Mouse (Mus musculus): Measurements from ENCODE around the gene Borcs5.

Borcs5 gene

DNA sequence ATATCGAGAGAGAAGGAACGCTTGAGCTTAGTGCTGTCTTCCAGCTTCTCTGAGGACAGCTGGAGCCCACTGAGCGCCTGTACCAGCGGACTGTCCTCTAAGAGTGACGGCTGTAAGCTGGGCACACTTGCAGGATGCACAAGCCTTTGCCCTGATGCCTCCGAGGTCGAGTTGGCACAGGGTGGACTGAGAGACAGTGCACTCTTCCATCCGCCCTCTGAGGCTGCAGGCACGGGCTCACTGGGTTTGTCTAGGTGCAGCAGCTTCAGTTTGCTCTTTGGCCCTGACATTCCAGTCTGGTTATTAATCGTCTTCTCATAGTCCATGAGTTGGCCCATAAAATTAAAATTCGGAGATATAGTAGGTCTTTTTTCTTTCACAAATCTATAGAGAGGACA is 79.4 kb downstream of the Borcs5 start:
- DNase-seq, result no peak

DNA sequence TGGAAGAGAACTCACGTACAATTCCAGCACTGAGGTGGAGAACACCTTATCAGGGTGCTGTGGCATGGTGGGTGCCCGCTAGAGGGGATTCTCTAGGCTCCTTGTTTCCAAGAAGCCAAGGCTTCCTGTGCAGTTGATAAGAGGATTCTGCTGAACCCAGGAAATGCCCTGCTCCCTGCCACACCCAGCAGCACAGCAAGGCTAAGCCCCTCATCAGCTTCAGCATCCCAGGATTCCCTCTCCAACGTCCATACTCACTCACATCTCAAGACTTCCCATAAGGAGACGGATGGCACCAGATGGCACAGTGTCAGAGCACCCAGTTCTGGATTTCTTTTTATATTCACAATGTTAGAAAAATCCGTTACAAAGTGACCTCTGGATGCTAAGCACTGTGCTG is 79.8 kb downstream of the Borcs5 start:
- peak; percentile 69 for DNase-seq

DNA sequence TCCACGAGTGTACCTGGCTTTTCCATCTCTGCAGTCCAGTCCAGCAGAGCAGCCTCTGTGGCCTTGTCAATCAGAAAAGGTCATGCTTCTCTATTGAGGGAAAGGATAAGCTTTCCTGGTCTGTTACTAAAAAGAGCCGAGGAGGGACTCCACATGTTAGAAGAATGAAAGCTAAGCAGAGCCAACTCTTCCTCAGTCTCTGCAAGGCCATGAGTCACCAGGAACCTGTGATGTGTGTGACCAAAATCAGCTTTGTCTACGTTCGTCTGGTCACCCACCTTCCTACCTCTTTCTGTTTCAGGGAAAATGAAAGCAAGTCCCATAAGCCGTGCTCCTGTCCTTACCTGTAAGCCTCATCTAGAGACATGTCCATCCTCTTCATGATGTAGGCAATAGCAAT is 80.8 kb downstream of the Borcs5 start:
- DNase-seq, result peak; percentile 79

DNA sequence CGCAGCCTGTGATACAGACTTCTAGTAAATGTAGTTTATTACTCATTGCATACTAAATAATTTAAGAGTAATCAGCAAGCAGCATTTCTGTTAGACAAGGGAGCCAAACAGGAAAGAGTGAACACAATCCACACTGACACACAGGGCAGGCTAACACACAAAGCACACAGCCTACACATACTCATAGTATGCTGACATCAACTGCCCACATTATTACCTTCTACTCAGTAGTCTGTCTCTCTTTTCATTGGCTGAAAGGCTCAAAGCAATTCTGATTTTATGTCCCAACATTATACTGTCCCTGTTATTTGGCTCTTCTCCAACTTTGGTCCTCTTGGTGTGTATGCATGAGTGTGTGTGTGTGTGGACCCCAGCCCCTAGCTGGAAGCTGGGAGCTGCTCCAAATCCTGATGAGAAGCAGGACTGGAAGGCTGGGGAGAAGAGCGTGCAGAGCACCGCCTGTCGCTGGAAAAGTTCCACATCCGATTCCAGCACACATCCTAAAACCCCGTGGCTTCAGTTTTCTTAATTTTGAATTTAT is 82.5 kb downstream of the Borcs5 start:
- peak; percentile 41 for DNase-seq

DNA sequence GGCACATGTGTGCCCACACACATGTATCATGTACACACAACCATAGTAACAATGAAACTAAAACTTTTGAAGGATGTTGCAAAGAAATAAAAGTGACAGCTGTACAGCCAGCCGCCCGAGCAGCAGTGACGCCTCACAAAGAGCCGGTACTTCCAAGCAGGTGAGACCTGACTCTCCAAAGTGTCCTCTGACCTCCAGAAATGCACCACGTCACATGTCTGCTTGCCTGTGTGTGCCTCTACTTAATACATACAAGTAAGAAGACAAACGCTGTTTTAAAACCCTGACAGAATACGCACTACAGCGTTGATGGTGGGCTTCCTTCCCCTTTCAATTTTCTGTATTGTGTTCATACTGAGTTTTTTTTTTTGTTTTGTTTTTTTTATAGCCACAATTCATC is 83.6 kb downstream of the Borcs5 start:
- no peak for DNase-seq

DNA sequence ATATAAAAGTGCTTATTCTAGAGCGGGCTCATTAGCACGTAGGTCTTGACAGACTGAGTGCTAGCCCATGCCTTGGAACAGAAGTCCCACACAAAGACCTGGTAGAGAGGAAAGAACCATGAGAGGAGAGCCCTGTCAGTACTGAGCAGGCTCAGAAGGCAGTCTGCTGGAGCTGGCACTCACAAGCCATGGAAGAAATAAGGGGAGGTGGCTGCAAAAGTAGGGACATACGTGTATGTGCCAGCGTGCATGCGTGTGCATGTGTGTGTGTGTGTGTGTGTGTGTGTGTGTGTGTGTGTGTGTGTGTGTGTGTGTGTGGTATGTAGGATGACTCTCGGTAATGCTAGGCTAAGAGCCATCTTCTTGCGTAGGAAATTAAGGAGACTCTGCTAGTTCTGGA is 84.0 kb downstream of the Borcs5 start:
- peak; percentile 66 for DNase-seq

DNA sequence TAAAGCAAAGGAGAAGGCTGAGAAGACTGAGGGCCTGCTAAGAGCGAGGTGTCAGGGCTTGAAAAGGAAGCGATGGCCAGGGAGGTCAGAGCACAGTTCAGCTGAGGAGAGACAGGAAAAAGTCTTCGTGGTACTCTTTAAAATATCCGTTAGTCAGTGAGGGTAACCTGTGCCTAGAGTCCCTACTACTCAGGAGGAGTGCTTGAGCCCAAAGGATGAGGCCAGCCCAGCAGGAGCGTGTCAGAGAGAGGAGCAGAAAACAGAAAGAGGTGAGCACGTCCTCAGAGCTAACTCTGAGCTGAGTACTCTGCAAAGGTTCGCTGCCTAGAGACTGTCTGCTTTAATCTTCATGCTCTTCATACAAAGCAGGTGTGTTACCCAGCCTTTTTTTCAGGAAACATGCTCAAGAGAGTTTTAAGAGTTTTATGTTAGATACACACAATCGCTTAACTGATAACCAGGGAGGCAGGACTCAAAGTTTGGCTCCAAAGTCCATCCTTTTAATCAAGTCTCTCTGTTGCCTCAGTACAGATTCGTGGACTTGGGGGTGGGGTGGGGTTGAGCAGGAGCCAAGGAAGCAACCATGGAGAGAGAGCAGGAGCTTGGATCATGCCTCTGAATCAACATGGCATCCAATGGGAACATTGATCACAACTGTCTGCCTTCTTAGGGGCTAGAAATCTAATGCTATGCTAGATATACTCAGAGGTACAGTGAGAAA is 84.7 kb downstream of the Borcs5 start:
- peak; percentile 78 for DNase-seq

DNA sequence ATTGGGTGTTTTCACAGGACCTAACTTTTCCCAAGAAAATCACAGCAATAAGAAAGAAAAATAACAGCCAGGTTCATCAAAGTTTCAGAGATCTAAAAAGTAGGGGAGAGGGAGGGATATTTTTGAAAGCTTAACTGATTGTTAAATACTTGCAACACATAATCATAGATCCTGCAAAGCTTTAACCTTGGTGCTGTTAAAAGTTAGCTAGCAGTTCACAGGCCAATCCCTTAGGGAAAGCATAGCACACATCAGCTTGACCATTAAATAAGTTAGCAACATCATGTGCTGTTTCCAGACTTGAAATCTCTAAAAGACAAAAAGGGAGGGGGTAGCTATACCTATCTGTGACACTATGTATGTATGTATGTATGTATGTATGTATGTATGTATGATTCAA is 86.1 kb downstream of the Borcs5 start:
- DNase-seq, result no peak

DNA sequence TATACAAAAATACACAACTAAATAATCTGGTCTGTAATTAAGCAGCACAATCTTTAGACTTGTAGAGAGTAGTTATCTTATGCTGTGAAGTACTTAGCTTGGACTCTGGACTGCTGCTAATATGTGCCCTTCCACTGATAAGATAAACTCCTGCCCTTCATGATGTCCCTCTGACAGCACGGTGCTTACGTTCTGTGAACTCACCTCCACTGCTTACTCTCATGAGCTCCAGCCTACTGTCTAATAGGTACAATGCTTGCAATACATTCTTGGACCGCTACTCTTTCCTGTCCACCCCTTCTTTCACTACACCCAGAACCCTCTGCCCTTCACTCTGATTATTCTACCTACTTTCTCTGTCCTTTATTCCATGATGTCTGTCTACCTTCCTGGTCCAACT is 91.7 kb downstream of the Borcs5 start:
- peak; percentile 28 for DNase-seq

DNA sequence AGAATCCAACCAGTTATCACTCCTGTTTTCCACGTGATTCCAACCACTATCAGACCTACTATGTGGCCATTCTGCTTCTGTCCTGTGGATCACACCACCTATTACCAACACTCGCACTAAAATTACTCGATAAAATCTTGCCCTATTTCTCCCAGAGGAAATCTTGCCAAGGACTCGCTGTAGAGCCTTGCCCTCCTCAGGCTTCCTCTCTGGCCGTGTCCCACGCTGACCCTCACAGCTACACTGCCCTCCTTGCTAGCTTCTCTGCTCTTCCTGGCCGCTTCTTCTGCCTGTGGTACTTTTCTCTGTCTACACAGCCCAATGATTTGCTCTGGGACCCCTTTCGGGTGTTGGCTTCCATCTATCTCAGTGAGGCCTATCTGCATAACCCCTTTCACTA is 93.5 kb downstream of the Borcs5 start:
- DNase-seq, result peak; percentile 61

DNA sequence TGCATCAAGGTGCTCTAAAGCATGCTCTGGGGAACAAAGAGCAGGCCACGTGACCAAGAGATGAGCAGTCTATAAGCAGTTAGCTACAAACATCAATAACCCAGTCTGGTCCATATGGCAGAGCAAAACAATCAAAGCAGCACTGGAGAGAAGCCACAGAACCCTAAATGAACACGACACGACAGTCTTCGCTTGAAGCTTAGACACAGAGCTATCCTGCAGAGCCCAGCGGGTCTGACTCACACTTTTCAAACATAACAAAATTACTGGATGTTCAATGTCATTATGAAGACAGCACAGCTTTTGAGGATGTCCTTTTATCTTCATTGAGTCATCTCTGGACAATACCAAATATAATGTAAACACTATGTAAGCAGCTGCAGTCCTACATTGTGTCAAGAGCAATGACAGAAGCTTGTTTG is 94.5 kb downstream of the Borcs5 start:
- DNase-seq, result no peak

DNA sequence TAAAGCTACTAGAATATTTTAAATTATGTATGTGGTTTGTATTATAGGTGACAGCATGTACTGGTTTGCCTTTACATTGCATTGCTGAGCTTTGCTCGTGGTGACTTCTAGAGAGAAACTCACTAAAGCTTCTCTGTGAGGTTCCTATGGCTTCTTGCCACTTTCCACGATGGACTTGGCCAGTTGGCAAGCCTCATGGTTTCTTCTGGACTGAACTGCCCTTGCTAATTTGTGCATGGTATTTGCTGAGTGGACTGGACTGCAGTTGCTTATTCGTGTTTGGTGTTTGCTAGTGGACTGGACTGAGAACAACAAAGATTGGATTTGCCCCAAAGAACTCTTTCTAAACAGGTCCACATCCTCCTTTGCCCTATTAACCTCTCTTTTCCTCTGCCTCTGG is 97.5 kb downstream of the Borcs5 start:
- peak; percentile 89 for DNase-seq

DNA sequence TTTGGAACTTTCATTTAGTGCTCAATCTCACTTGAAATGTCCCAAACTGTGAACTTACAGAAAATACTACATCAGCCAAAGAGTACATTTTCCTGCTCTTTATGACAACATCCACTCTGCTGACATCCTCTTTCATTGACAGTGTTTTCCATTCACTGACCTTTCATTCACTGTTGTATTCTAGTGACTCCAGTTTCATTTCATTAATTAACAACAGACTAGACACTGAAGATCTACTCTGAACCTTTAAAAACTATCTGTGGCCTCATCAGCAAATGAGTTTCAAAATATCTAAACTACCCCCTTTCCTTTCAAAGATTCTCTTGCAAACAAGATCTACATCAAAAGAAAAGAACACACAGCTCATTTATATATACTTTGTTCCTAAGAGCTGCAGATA is 104.3 kb downstream of the Borcs5 start:
- no peak for DNase-seq

DNA sequence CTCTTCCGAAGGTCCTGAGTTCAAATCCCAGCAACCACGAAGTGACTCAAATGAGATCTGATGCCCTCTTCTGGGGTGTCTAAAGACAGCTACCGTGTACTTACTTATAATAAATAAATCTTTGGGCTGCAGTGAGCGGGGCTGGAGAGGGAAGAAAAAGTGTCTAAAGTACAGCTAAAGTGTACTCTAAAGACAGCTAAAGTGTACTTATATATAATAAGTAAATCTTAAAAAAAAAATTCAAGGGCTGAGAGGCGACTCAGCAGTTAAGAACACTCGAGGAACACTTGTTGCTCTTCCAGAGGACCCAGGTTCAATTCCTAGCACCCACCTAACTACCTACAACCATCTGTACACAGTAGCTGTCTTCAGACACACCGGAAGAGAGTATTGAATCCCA is 106.6 kb downstream of the Borcs5 start:
- DNase-seq, result no peak

DNA sequence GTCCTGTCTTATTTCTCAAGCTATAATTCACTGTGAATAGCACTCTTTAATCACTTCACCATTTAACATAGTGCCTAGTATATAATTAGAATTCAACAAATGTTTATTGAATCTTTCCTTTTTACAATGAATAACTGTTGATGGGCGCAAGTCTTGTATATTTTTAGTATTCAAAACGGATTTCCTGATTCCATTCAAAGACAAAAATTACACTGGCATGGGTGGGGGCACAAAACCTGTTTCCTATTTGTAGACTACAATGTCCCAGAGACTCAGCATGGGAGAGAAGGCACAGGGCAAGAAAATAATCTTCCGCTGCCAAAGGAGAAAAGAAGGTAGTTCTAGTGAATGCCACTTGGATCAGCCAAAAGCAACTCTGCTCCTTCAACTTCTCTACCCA is 108.8 kb downstream of the Borcs5 start:
- DNase-seq, result no peak

DNA sequence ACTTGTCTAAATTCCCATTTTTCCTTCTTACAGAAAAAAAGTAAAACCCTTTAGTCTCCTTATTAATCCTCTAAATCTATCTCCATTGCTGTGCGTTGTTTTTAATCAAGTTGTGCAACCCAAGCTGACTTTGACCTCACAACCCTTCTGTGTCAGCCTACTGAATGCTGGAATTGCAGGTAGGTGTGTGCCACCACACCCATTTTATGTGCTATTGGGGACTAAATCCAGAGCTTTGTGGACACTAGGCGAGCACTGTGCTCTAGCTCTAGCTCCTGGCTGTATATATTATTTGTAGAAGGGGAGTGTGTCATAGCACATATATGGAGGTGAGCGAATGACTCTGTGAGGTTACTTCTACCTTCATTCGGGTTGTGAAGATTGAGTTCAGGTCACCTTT is 111.8 kb downstream of the Borcs5 start:
- DNase-seq, result no peak

DNA sequence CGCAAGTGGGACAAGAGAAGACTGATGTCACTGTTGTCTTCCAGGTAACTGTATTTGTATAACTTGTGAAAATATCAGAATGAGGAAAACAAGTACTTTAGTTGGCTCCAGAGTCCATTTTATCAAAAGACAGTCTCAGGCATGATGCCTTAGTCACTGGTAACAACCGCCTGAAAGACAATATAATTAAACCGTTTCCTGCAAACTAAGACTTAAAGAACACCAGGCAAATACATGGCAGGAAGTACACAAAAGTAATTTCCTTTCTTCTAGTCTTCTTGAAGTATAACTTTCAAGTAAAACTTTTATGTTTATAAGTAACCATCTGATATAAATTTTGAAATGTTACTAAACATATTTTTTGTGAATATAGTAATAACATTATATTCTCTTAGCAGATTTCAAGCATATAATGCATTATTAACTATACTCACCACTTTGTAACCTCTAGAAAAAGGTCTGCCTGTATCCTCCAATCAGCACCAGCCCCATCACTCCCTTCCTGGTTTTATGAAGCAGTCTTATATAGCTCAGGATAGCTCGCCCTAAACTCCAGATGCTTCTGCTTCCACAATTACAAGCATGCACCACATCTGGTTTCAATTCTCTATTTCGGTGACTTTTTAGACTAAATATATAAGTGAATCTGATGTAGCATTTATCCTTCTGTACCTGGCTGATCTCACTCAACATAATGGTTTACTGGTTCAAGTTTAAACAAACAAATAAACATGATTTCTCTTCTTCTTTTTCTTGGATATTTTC is 112.8 kb downstream of the Borcs5 start:
- DNase-seq, result no peak

DNA sequence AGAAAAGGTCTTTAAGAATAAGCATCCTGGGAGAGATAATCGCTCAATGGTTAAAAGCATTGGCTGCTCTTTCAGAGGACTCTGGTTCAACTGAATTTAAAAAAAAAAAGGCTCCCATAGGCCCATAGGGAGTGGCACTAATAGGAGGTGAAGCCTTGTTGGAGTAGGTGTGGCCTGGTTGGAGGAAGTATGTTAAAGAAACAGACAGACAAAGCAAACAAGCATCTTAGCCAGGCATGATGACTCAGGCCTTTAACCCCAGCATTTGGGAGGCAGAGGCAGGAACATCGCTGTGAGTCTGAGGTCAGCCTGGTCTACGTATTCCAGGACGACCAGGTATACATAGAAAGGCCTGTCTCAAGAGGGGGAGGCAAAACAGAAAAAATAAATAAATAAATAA is 114.1 kb downstream of the Borcs5 start:
- no peak for DNase-seq

DNA sequence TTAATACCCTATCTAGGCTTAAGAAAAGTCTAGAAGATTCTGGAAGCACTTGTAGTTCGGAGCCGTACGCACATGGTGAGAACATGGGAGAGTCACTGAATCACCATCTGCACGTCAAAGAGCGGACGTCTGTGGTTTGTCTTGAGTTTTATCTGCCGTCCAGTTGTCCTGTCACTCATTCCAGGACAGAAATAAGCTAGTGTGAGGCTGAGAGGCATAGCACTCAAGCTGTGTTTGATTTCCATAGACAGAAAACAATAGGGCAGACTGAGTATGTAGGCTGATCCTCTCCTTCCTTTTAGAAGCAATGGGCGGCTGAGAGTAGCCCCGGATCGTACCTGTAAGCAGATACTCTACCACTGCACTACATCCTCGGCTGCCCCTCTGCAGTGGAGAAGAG is 114.5 kb downstream of the Borcs5 start:
- no peak for DNase-seq

DNA sequence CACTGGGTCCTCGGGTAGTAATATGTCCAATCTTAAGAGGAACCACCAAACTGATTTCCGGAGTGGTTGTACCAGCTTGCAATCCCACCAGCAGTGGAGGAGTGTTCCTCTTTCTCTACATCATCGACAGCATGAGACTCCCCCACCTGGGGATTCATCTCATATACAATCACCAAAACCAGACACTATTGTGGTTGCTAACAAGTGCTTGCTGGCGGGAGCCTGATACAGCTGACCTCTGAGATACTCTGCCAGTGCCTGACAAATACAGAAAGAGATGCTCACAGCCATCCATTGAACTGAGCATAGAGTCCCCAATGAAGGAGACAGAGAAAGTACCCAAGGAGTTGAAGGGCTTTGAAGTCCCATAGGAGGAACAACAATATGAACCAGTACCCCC is 116.7 kb downstream of the Borcs5 start:
- peak; percentile 78 for DNase-seq

All from heart, adult 11 months (tissue).